Comparison of ENCODE assay signal across 12 mouse cellular contexts in genomic region chr13:68997386-68997785, GRCm38 (mm10). TPM values are rescaled to one million over a fixed set of nuclear protein-coding genes. Genes with fewer than 3 reads are reported as not detected.
A peak's percentile ranks its signal among the peaks of the same experiment; 100 is the strongest.
DNase-seq lines count a peak whose midpoint lies in the region; ATAC-seq and TF ChIP-seq lines count a peak whose summit lies in the region.
"Had no signal": no experiment of that assay in that cellular context is flagged by ENCODE, and none has a peak within 500 bp of the region (broad histone marks: within the 10 kb centered on the region; RNA-seq: fewer than 3 reads in every experiment).

No protein-coding gene starts in this region.

- TF ChIP-seq CTCF in midbrain, postnatal 0 days (IDR thresholded peaks at IDR 0.05) = no peak

- ATAC-seq in hindbrain, embryonic 11.5 days (ENCODE audit: low FRiP score) = no peak
- ATAC-seq in embryonic facial prominence, embryonic 13.5 days (ENCODE audit: insufficient number of reproducible peaks, insufficient read depth, low FRiP score, low TSS enrichment, low read depth) = no peak
- ATAC-seq in hindbrain, embryonic 16.5 days = no peak
- no peak for ATAC-seq in midbrain, postnatal 0 days (ENCODE audit: low FRiP score)
- ATAC-seq: activated CD4-positive, CD25-positive, alpha-beta regulatory T cell, adult 4 months had no signal

- WGBS in hindbrain, embryonic 10.5 days = 33% methylated on average over 10 of the region's 10 CpGs
- WGBS in hindbrain, embryonic 11.5 days = 29% methylated on average over 10 of the region's 10 CpGs
- 29% methylated on average over 10 of the region's 10 CpGs for WGBS in embryonic facial prominence, embryonic 13.5 days
- WGBS in hindbrain, embryonic 16.5 days = 26% methylated on average over 10 of the region's 10 CpGs
- 34% methylated on average over 10 of the region's 10 CpGs for whole genome bisulfite sequencing in midbrain, postnatal 0 days

- no peaks in the 10 kb centered on the region for H3K36me3 ChIP-seq in hindbrain, embryonic 10.5 days
- no peaks in the 10 kb centered on the region for H3K36me3 ChIP-seq in hindbrain, embryonic 11.5 days (ENCODE audit: control insufficient read depth, insufficient read depth, low read length)
- no peaks in the 10 kb centered on the region for H3K36me3 ChIP-seq in embryonic facial prominence, embryonic 13.5 days
- H3K36me3 ChIP-seq in hindbrain, embryonic 16.5 days (ENCODE audit: control insufficient read depth, insufficient read depth, low read length) = no peaks in the 10 kb centered on the region
- no peaks in the 10 kb centered on the region for H3K36me3 ChIP-seq in midbrain, postnatal 0 days (ENCODE audit: insufficient read depth, low read length)

- H3K9me3 ChIP-seq in hindbrain, embryonic 10.5 days = no peaks in the 10 kb centered on the region
- H3K9me3 ChIP-seq in hindbrain, embryonic 11.5 days (ENCODE audit: control insufficient read depth, low read length) = no peaks in the 10 kb centered on the region
- no peaks in the 10 kb centered on the region for H3K9me3 ChIP-seq in embryonic facial prominence, embryonic 13.5 days
- no peaks in the 10 kb centered on the region for H3K9me3 ChIP-seq in hindbrain, embryonic 16.5 days (ENCODE audit: control insufficient read depth, low read length)
- H3K9me3 ChIP-seq in midbrain, postnatal 0 days (ENCODE audit: low read length) = no peaks in the 10 kb centered on the region

- H3K4me3 ChIP-seq in hindbrain, embryonic 10.5 days = peak overlapping the region; percentile 69
- H3K4me3 ChIP-seq in hindbrain, embryonic 11.5 days (ENCODE audit: low read depth, low read length) = no peak overlapping the region
- H3K4me3 ChIP-seq in embryonic facial prominence, embryonic 13.5 days = peak overlapping the region; percentile 66
- peak overlapping the region; percentile 72 for H3K4me3 ChIP-seq in hindbrain, embryonic 16.5 days (ENCODE audit: low read length)
- peak overlapping the region; percentile 68 for H3K4me3 ChIP-seq in midbrain, postnatal 0 days (ENCODE audit: low read depth, low read length)
- H3K4me3 ChIP-seq: myocyte had no signal

- DNase-seq in hindbrain, embryonic 10.5 days (ENCODE audit: low spot score) = no peak
- DNase-seq in hindbrain, embryonic 11.5 days (ENCODE audit: low spot score) = no peak
- DNase-seq in midbrain, postnatal 0 days (ENCODE audit: low spot score) = no peak
- DNase-seq in layer of hippocampus, postnatal 14 days (ENCODE audit: low spot score in 2 of 2) = no peak
- no peak for DNase-seq in frontal cortex, adult 2 months (ENCODE audit: extremely low spot score in 1 of 2, low spot score in 1 of 2)
- DNase-seq in gastrocnemius, postnatal 25 days = no peak

- no peak overlapping the region for H3K27ac ChIP-seq in hindbrain, embryonic 10.5 days
- no peak overlapping the region for H3K27ac ChIP-seq in hindbrain, embryonic 11.5 days (ENCODE audit: low read depth, low read length)
- no peak overlapping the region for H3K27ac ChIP-seq in embryonic facial prominence, embryonic 13.5 days
- H3K27ac ChIP-seq in hindbrain, embryonic 16.5 days (ENCODE audit: low read depth, low read length) = no peak overlapping the region
- no peak overlapping the region for H3K27ac ChIP-seq in midbrain, postnatal 0 days (ENCODE audit: low read depth, low read length)

- H3K4me2 ChIP-seq in hindbrain, embryonic 11.5 days (replicated peaks; ENCODE audit: low read depth, low read length) = no peak overlapping the region; the same call in 1 of the 2 replicates
- H3K4me2 ChIP-seq in embryonic facial prominence, embryonic 13.5 days = peak overlapping the region; percentile 93
- H3K4me2 ChIP-seq in hindbrain, embryonic 16.5 days (ENCODE audit: low read length) = peak overlapping the region; percentile 96
- H3K4me2 ChIP-seq in midbrain, postnatal 0 days (ENCODE audit: low read depth, low read length, poor library complexity, severe bottlenecking) = peak overlapping the region; percentile 91

- no peak overlapping the region for H3K9ac ChIP-seq in hindbrain, embryonic 11.5 days (ENCODE audit: low read depth, low read length)
- H3K9ac ChIP-seq in embryonic facial prominence, embryonic 13.5 days = no peak overlapping the region
- H3K9ac ChIP-seq in hindbrain, embryonic 16.5 days (ENCODE audit: low read depth, low read length) = no peak overlapping the region
- no peak overlapping the region for H3K9ac ChIP-seq in midbrain, postnatal 0 days (replicated peaks; ENCODE audit: low read length, poor library complexity, severe bottlenecking)

- peaks cover 21% of the 10 kb centered on the region for H3K4me1 ChIP-seq in hindbrain, embryonic 10.5 days (replicated peaks)
- H3K4me1 ChIP-seq in hindbrain, embryonic 11.5 days (replicated peaks; ENCODE audit: control insufficient read depth, insufficient read depth, low read length) = 0 out of 2 replicates have a peak, but pooled peaks cover 2% of the 10 kb centered on the region
- peaks cover 36% of the 10 kb centered on the region for H3K4me1 ChIP-seq in embryonic facial prominence, embryonic 13.5 days
- H3K4me1 ChIP-seq in hindbrain, embryonic 16.5 days (ENCODE audit: control insufficient read depth, insufficient read depth, low read depth, low read length) = peaks cover 11% of the 10 kb centered on the region
- peaks cover 5% of the 10 kb centered on the region for H3K4me1 ChIP-seq in midbrain, postnatal 0 days (ENCODE audit: insufficient read depth, low read length)

- peaks cover 48% of the 10 kb centered on the region for H3K27me3 ChIP-seq in hindbrain, embryonic 10.5 days (ENCODE audit: insufficient read depth, poor library complexity, severe bottlenecking)
- H3K27me3 ChIP-seq in hindbrain, embryonic 11.5 days (ENCODE audit: control insufficient read depth, insufficient read depth, low read length) = peaks cover 9% of the 10 kb centered on the region
- H3K27me3 ChIP-seq in embryonic facial prominence, embryonic 13.5 days = peaks cover 21% of the 10 kb centered on the region
- no peaks in the 10 kb centered on the region; the same call in 1 of the 2 replicates for H3K27me3 ChIP-seq in hindbrain, embryonic 16.5 days (replicated peaks; ENCODE audit: control insufficient read depth, insufficient read depth, low read length)
- H3K27me3 ChIP-seq in midbrain, postnatal 0 days (ENCODE audit: insufficient read depth, low read length) = no peaks in the 10 kb centered on the region
- H3K27me3 ChIP-seq: CH12.LX had no signal

RNA-seq across cellular contexts. Expression of gene Adcy2, which starts 2.0 kb away (rescaled TPM):
- 0.81 and 1.5 TPM in 2 replicates for polyA plus RNA-seq in hindbrain, embryonic 10.5 days (2016; fragmentation: Nextera tagmentation; extraction: Ambion mirVana)
- 2.9 and 3.3 TPM in 2 replicates for polyA plus RNA-seq in hindbrain, embryonic 11.5 days (2014; fragmentation: Nextera tagmentation; extraction: Ambion mirVana)
- polyA plus RNA-seq in embryonic facial prominence, embryonic 13.5 days (2015; fragmentation: Nextera tagmentation; extraction: Ambion mirVana) = 3.9 and 5.3 TPM in 2 replicates
- polyA plus RNA-seq in hindbrain, embryonic 16.5 days (2015; fragmentation: Nextera tagmentation; extraction: Ambion mirVana) = 7.7 and 9.9 TPM in 2 replicates
- 42.6 and 50.9 TPM in 2 replicates for total RNA-seq in midbrain, postnatal 0 days (2014; rRNA removed)
- 16.8 and 17.3 TPM in 2 replicates for polyA plus RNA-seq in midbrain, postnatal 0 days (2015; fragmentation: Nextera tagmentation; extraction: Ambion mirVana)
- total RNA-seq in layer of hippocampus, postnatal 14 days (2021) = 10 to 100 TPM; 50.0 to 78.7 TPM
- 105 and 107 TPM in 2 replicates for polyA plus RNA-seq in frontal cortex, adult 2 months (2012; rRNA removed)
- total RNA-seq in gastrocnemius, postnatal 25 days (2021) = 10 to 100 TPM; 23.2 to 31.4 TPM
- total RNA-seq: CH12.LX; common myeloid progenitor, adult 5-6 weeks had no signal
- polyA plus RNA-seq: activated CD4-positive, CD25-positive, alpha-beta regulatory T cell, adult 4 months; myocyte had no signal
